Mouse (Mus musculus): ENCODE data around the gene Vma21-ps.
"Not testable (repeated sequence)": the region's sequence is repeated elsewhere in the genome, so short reads cannot be mapped to it uniquely, and the experiment has no call there.

Vma21-ps gene

GRCm38 (mm10) chr4:52497144-52497543 lies at the start of gene Vma21-ps:
Vma21-ps (minus strand) TSS chr4:52497244.
- not testable (repeated sequence) for DNase-seq

- no peak for DNase-seq
Measured at GRCm38 (mm10) chr4:52543001-52543400, 46.0 kb upstream of the Vma21-ps start.

DNA sequence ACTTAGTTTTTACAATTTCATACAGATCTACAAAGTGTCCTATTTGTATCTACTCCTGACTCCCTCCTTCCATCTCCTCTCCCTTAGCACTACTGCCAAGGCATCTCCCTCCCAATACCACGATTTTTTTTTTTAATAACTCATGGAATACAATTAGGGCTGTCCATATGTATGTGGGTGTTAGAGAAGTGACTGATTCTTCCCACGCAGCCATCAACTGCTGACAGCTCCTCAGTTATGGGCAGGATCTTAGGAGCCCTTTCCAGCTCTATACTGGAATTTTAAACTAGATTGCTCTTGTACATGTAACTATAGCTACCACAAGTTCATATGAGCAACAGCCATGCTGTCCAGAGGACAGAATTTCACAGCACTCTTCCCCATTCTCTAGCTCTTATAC lies 33.6 kb upstream of the Vma21-ps start:
- no peak for DNase-seq

DNA sequence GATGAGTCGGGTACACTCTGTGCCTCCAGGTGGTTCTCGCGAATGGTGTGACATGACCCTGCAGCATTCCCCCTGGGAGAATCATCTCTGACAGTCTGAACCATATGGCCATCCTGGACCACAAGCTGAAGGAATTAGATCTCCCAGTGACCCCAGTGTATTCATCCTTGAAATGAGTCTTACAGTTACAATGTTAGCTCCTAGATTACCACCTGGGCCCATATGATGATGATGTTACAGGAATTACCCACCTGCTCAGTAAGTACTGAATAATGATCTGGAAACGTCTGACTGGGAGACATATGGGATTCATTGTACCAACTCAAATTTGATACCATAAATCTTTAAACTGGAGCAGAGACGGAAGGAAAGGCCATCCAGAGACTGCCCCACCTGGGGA lies 29.4 kb upstream of the Vma21-ps start:
- no peak for DNase-seq

- DNase-seq, result no peak
Measured at GRCm38 (mm10) chr4:52519301-52519700, 22.3 kb upstream of the Vma21-ps start.

DNA sequence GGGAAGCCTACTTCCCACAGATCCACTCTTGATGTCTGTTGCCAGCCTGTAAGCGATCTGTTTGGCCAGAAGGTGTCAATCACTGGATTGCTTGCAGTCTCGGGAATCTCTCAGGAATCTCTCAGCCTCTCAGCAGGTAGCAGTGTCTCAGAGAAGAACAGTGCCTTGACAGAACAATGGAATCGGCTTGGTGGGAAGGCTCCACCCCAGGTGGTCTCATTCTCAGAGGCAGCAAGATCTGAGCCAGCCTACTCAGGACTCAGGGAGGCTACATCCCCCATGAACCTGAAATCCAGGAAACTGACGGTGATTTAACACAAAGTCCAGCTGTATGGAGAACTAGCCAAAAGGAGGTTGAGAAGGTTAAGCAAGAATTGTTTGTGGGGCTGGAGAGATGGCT lies 20.5 kb upstream of the Vma21-ps start:
- DNase-seq, result no peak

DNA sequence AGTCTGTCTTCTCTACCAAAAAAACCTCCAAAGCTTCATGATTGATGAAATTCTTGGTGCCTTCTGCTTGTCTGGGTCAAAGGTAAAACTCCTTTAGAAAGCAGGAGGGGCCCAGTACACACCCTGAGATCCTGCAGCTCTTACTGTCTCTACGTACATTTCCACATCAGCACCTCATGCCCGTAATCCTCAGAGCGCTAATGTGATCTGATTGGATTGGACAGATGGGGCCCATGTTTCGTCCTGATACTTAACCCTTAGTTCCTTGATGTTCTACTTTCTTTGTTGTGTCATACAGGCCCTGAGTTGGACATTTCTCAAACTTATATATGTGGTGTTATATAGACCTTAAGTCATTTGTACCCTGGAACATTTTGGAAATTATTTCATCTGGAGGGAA lies 9.6 kb downstream of the Vma21-ps start:
- DNase-seq, result no peak

DNA sequence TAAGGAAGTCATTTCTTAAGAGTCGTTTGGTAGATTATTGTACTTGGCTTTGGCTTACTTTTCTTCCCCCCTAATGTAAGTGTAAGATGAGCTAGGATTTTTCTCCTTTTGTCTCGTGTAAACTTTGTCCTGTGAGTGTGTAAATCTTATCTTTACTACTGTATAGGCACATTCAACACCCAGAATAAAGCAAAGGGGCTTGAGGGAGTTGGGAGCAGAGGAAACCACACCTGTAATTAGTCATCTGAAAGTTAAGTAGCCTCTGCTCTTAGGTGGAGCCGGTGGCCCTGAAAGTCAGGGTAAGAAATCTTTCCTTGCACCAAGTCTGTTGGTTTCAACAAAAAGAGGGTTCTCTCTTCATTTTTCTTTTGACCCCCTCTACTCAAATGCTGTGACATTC lies 23.6 kb downstream of the Vma21-ps start:
- no peak for DNase-seq

DNA sequence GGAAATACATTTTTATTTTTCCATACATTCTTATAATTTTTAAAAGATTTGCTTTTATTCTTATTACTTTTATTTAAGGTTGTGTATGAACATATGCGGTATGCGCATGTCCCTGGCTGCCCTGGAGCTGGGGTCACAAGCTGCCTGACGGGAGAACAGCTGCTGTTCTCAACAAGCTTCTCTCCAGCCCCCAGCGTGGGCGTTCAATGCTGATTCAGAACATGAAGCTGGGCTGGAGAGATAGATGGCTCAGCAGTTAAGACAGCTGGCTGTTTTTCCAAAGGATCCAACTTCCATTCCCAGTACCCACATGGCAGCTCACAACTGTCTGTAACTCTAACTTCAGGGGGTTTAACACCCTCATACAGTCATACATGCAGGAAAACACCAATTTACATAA lies 35.7 kb downstream of the Vma21-ps start:
- DNase-seq, result no peak

DNA sequence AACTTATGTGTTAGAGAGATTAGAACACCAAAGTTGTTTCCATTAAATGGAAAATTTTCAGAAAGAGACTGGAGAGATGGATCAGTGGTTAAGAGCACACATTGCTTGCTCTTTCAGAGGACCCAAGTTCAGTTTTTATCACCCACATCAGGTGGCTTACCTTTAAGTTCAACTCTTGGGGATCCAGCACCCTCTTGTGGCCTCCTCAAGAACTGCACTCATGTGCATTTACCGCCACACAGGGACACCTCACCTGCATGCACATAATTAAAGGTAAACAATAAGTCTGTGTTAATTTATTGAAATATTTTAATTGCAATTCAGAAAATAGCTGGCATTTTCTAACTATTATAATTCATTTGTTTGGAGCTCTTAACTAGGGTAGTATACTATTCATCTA lies 37.3 kb downstream of the Vma21-ps start:
- peak; percentile 15 for DNase-seq
